Mouse (Mus musculus) hindbrain, embryonic 14.5 days (tissue): ENCODE data around the gene Tmem198. TPM values are rescaled to one million over a fixed set of nuclear protein-coding genes. Genes with fewer than 3 reads are reported as not detected.

Experiments
- ATAC-seq: fragments of 200-750 bp; cut with Nextera tagmentation; 2 replicates; pipeline ENCODE4 v1.8.0; 2017; ENCODE audit warnings: moderate number of reproducible peaks, mild to moderate bottlenecking, moderate TSS enrichment, moderate library complexity; ENCODE audit not compliant: low FRiP score
- DNase-seq: peaks from one replicate; pipeline ENCODE4 v3.0.0-alpha.2; 2015; ENCODE audit warnings: low spot score
- H3K27ac ChIP-seq: fragments of 300-500 bp; sonication (generic); 2 replicates; pipeline ENCODE4 v1.5.1; 2014; ENCODE audit warnings: mild to moderate bottlenecking, moderate library complexity
- H3K27me3 ChIP-seq: fragments of 300-500 bp; sonication (generic); 2 replicates; pipeline ENCODE4 v1.6.1; 2014; ENCODE audit warnings: mild to moderate bottlenecking, low read length, mixed read lengths; ENCODE audit not compliant: control insufficient read depth, insufficient read depth
- H3K36me3 ChIP-seq: fragments of 300-500 bp; sonication (generic); replicated peaks from 2 replicates; pipeline ENCODE4 v1.6.1; 2014; ENCODE audit not compliant: control insufficient read depth, insufficient read depth
- H3K4me1 ChIP-seq: fragments of 300-500 bp; sonication (generic); replicated peaks from 2 replicates; pipeline ENCODE4 v1.6.1; 2014; ENCODE audit warnings: antibody characterized with exemption, low read length, mixed read lengths; ENCODE audit not compliant: control insufficient read depth, insufficient read depth
- H3K4me2 ChIP-seq: fragments of 300-500 bp; sonication (generic); replicated peaks from 2 replicates; pipeline ENCODE4 v1.6.1; 2014; ENCODE audit warnings: mild to moderate bottlenecking, moderate library complexity
- H3K4me3 ChIP-seq: fragments of 300-500 bp; sonication (generic); replicated peaks from 2 replicates; pipeline ENCODE4 v1.5.1; 2014; ENCODE audit warnings: mild to moderate bottlenecking, low read length
- H3K9ac ChIP-seq: fragments of 300-500 bp; sonication (generic); 2 replicates; pipeline ENCODE4 v1.6.1; 2014
- H3K9me3 ChIP-seq: fragments of 300-500 bp; sonication (generic); 2 replicates; pipeline ENCODE4 v1.6.1; 2016; ENCODE audit warnings: low read length; ENCODE audit not compliant: control insufficient read depth
- WGBS: fragments of 180-500 bp; shearing (Covaris S2); extraction: QIAGEN DNeasy Blood & Tissue Kit; methylation state at CpG from one replicate; pipeline ENCODE4 v1.1.7; 2014; 5-methylcytosine and 5-hydroxymethylcytosine counted together
- polyA plus RNA-seq: library from polyadenylated mRNA; unstranded; fragments of >200 nt; fragmentation: Nextera tagmentation; extraction: Ambion mirVana; gene quantifications from 2 replicates; pipeline ENCODE4 v1.2.1, GENCODE M21; 2014

The Tmem198 gene
- polyA plus RNA-seq, 1 experiment from 2014 or later = 37.5 TPM

GRCm38 (mm10) chr1:75460297-75460696 is 19.0 kb upstream of the Tmem198 start:
- H3K9me3 ChIP-seq = no peaks in the 10 kb centered on the region
- 75% methylated on average over 7 of the region's 7 CpGs for WGBS
- peaks cover 7% of the 10 kb centered on the region; the same call in 1 of the 2 replicates for H3K27me3 ChIP-seq
- peaks cover 34% of the 10 kb centered on the region for H3K4me1 ChIP-seq
- ATAC-seq (no peak), DNase-seq (no peak)
- H3K9ac ChIP-seq = no peak overlapping the region
- H3K36me3 ChIP-seq = no peaks in the 10 kb centered on the region
- no peak overlapping the region for H3K27ac ChIP-seq
- H3K4me2 ChIP-seq = no peak overlapping the region
- no peak overlapping the region for H3K4me3 ChIP-seq

GRCm38 (mm10) chr1:75462636-75463035 is 16.7 kb upstream of the Tmem198 start:
- DNase-seq (no peak), ATAC-seq (no peak)
- Histone ChIP-seq H3K9ac (no peak overlapping the region), H3K4me3 (no peak overlapping the region), H3K4me1 (peaks cover 18% of the 10 kb centered on the region), H3K27me3 (no peaks in the 10 kb centered on the region), H3K36me3 (no peaks in the 10 kb centered on the region), H3K27ac (no peak overlapping the region), H3K4me2 (no peak overlapping the region), H3K9me3 (no peaks in the 10 kb centered on the region)
- 11% methylated on average over 1 of the region's 1 CpGs for WGBS

DNA sequence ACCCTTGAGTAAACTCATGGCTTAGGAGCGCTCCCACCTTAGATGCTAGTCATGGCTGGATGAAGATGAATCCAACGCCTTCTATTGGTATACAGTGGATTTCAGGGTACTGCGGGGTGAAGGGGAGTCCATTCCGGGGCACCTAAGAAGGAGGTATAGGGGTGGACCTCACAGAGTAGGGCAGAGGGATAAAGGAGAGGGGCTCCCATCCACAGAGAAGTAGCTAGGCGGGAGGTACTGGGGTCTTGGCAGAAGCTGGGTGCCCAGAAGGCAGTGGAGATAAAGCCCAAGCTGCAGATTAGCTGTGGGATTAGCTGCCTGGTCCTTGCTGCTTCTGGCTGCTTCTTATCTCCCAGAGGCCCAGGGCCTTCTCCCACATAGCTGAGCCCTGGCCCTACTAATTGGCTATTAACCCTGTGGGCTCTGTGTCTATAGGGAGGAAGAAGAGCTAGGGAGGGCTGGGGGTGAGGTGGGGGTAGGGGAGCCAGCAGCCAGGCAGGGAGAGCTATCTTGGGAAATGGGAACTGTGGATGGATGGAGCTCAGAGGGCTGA is 15.6 kb upstream of the Tmem198 start:
- 71% methylated on average over 5 of the region's 5 CpGs for WGBS
- H3K9me3 ChIP-seq = no peaks in the 10 kb centered on the region
- H3K4me3 ChIP-seq = no peak overlapping the region
- no peaks in the 10 kb centered on the region for H3K27me3 ChIP-seq
- DNase-seq (no peak), ATAC-seq (no peak)
- H3K9ac ChIP-seq = no peak overlapping the region
- H3K4me2 ChIP-seq = no peak overlapping the region
- peaks cover 9% of the 10 kb centered on the region for H3K4me1 ChIP-seq
- no peak overlapping the region for H3K27ac ChIP-seq
- no peaks in the 10 kb centered on the region for H3K36me3 ChIP-seq

DNA sequence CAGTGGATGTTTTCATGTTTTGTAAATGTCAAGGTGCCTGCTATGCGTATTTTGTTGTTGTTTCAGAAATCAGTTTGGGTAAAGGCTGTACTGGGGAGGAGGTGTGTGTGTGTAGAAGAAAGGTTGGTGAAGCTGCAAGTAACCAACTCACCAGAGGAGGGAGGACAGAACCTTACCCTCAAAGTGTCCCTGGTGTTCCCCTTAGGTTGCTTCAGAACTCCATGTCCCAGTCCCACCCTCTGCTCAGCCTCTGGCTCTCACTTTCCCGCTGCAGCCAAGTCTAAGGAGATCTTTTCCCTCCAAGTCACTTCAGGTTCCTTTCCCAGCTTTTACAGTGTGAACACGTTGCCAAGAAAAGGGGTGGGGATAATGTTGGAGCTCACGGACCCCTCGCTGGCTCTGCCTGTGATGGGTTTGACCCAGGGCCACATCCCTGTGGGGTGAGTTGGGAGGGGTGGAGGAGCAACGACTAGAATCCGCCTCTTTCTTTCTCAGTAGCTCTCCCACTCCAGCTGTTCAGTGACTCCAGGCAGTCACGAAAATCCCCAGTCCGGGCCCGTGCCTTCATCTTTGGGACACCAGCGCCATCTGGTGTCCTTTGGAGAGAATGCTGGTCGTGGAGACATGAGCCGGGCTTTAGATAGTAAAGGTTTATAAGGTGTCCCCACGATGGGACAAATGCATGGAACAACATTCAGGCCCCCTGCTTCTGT is 12.0 kb upstream of the Tmem198 start:
- Histone ChIP-seq H3K4me2 (no peak overlapping the region), H3K9me3 (no peaks in the 10 kb centered on the region), H3K27ac (no peak overlapping the region), H3K4me1 (no peaks in the 10 kb centered on the region), H3K27me3 (no peaks in the 10 kb centered on the region), H3K9ac (no peak overlapping the region), H3K4me3 (no peak overlapping the region), H3K36me3 (peaks cover 12% of the 10 kb centered on the region; the same call in 1 of the 2 replicates)
- ATAC-seq (peak; percentile 74), DNase-seq (peak; percentile 95)
- WGBS = 7% methylated on average over 14 of the region's 14 CpGs

DNA sequence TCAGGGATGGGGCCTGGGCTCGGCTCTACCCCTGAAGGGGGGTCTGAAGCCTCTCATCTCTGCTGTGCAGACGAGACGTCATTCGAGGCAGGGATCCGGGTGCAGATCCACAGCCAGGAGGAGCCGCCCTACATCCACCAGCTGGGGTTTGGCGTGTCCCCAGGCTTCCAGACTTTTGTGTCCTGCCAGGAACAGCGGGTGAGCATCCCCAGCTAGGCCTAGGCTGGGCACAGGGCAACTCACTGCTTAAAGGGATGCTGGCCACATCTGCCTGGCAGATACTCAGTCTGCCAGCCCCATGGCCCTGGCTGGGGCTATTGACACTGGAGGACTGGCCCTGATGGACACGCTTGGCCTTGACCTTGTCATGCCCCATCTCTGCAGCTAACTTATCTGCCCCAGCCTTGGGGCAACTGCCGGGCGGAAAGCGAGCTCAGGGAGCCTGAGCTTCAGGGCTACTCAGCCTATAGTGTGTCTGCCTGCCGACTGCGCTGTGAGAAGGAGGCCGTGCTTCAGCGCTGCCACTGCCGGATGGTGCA is 10.0 kb upstream of the Tmem198 start:
- H3K27ac ChIP-seq = no peak overlapping the region
- no peak overlapping the region for H3K9ac ChIP-seq
- H3K4me2 ChIP-seq = no peak overlapping the region
- H3K36me3 ChIP-seq = peaks cover 31% of the 10 kb centered on the region
- no peaks in the 10 kb centered on the region for H3K27me3 ChIP-seq
- H3K9me3 ChIP-seq = no peaks in the 10 kb centered on the region
- WGBS = 77% methylated on average over 17 of the region's 17 CpGs
- no peak overlapping the region for H3K4me3 ChIP-seq
- H3K4me1 ChIP-seq = no peaks in the 10 kb centered on the region; the same call in 1 of the 2 replicates
- DNase-seq (no peak), ATAC-seq (no peak)

DNA sequence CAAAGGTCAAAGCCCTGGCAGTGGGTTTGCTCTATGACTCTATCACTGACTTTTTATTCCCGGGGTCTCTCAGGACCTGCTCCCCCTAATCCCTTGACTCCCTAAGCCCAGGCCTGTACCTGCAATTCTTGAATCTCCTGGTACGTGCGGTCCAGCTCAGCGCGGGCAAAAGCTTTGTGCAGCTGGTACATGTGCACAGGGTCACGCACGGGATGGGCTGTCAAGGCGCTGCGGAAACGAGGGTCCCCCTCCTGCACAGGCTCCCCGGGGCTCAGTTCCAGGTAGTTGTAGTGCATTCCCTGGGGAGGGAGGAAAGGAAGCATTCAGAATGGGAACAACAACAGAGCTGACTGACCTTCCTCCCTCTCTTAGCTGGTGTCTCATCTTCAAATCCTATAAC is 2.9 kb upstream of the Tmem198 start:
- Histone ChIP-seq H3K4me1 (peaks cover 37% of the 10 kb centered on the region), H3K4me3 (no peak overlapping the region), H3K9me3 (no peaks in the 10 kb centered on the region), H3K27me3 (no peaks in the 10 kb centered on the region), H3K36me3 (peaks cover 52% of the 10 kb centered on the region), H3K27ac (no peak overlapping the region), H3K9ac (no peak overlapping the region), H3K4me2 (no peak overlapping the region)
- no peak for ATAC-seq
- WGBS = 92% methylated on average over 11 of the region's 11 CpGs
- DNase-seq = no peak

DNA sequence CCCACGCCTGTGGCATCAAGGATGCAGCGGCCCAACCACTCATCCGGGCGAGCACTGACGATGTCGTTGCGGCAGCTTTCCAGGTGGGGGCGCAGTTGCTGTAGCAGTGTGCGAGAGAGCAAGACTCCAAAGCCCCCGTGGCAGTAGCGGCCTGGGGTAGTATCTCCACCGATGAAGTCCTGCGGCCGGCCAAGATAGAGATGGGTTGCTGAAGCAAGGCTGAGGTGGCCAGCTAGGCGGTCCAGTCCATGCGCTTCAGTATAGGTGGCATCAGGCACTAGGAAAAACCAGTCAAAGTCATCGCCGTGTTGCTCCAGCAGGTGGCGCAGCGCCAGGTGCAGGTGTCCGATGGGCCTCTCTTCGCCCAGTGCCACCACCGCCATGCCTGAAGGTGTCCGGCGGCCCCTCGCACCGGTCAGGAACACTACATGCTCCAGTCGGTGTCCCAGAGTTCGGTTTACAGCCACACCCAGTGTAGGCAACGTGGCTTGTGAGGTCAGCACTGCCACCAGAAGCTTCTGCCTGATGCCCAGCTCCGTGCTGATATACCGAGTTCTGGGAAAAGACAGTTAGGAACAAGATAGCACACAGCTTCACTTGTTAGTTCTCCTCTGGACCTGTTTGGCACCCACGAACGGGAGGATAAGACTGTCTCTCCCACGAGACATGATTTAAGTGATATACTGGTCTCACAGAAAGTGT is 1.9 kb upstream of the Tmem198 start:
- Histone ChIP-seq H3K36me3 (peaks cover 48% of the 10 kb centered on the region), H3K27ac (no peak overlapping the region), H3K9ac (no peak overlapping the region), H3K4me2 (peak overlapping the region; percentile 61), H3K9me3 (no peaks in the 10 kb centered on the region), H3K4me1 (peaks cover 38% of the 10 kb centered on the region), H3K27me3 (no peaks in the 10 kb centered on the region), H3K4me3 (peak overlapping the region; percentile 87)
- DNase-seq = peak; percentile 83
- ATAC-seq = peak; percentile 21; the same call in 1 of the 2 replicates
- WGBS = 8% methylated on average over 35 of the region's 35 CpGs

DNA sequence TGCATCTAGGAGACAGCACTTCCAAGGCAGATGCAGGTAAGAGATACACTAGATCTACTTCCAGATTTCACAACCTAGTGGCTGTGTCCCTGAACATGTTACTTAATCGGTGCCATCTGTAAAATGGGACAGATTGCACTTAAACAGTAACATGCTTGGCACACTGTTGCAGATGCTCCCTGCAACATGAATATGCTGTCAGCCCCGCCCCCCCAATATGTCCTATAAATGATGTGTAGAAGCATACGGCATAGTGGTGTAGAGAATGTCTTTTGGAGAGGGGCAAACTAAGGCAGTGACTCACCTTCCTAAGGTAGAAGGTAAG is 1.4 kb upstream of the Tmem198 start:
- no peak for DNase-seq
- H3K27me3 ChIP-seq = no peaks in the 10 kb centered on the region
- H3K27ac ChIP-seq = 0 out of 2 replicates have a peak overlapping the region, but pooled peaks have one; percentile 87
- no peak for ATAC-seq
- peaks cover 48% of the 10 kb centered on the region for H3K36me3 ChIP-seq
- peak overlapping the region; percentile 87 for H3K4me3 ChIP-seq
- 51% methylated on average over 3 of the region's 3 CpGs for WGBS
- no peaks in the 10 kb centered on the region for H3K9me3 ChIP-seq
- H3K4me2 ChIP-seq = peak overlapping the region; percentile 61
- peaks cover 38% of the 10 kb centered on the region for H3K4me1 ChIP-seq
- peak overlapping the region; percentile 90 for H3K9ac ChIP-seq

GRCm38 (mm10) chr1:75478497-75478896 is 835 bp upstream of the Tmem198 start:
- no peak for DNase-seq

More at GRCm38 (mm10) chr1:75478497-75478896, 835 bp upstream of the Tmem198 start:
- Histone ChIP-seq H3K36me3 (peaks cover 48% of the 10 kb centered on the region), H3K27me3 (peaks cover under 1% of the 10 kb centered on the region; the same call in 1 of the 2 replicates), H3K4me2 (peak overlapping the region; percentile 61), H3K9me3 (no peaks in the 10 kb centered on the region), H3K27ac (peak overlapping the region; percentile 87), H3K4me1 (peaks cover 38% of the 10 kb centered on the region), H3K9ac (peak overlapping the region; percentile 90), H3K4me3 (peak overlapping the region; percentile 87)
- ATAC-seq = no peak; the same call in 1 of the 2 replicates
- 2% methylated on average over 21 of the region's 25 CpGs for WGBS
